Mouse (Mus musculus): ENCODE measurements around the gene Rplp0.

DNA sequence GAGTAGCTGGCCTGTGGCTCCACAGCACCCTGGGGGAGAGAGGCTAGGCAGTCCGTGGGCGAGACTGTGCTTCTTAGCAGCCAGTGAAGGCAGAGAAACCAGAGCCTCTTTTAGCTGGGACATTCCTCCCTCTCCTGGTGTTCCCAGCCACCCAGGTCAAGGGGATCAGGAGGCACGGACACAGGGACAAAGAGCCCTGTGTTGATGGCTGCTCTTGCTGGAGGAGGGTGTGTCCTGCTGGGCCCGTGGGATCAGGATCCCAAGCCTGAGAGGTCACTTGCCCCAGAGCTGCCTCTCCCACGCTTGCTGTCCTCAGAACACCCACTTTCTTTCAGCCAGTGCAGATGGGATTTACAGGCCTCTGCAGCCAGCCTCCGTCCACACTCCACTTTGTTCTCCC, 12.3 kb upstream of the Rplp0 start:
- TF ChIP-seq ZC3H11A (IDR thresholded peaks at IDR 0.05; ENCODE audit: borderline replicate concordance, low read depth, low read length): no peak
- no peak for TF ChIP-seq HCFC1 (IDR thresholded peaks at IDR 0.05; ENCODE audit: borderline replicate concordance, insufficient read depth, low read length)
- no peak for TF ChIP-seq ZNF384 (IDR thresholded peaks at IDR 0.05; ENCODE audit: low read depth, low read length)
- no peak for TF ChIP-seq MAFK (IDR thresholded peaks at IDR 0.05; ENCODE audit: insufficient read depth, low read depth, low read length)
